Mouse (Mus musculus): Measurements from ENCODE around the gene Desi1.

GRCm38 (mm10) chr15:82058719-82059201 lies 25.1 kb upstream of the Desi1 start, which contains the start of gene 4930407I10Rik:
- TF ChIP-seq EP300 (IDR thresholded peaks at IDR 0.05; ENCODE audit: low read depth) (no peak), CTCF (IDR thresholded peaks at IDR 0.05; ENCODE audit: low read depth) (no peak)
